ENCODE assay signal across 20 mouse cellular contexts in genomic region chr9:24473824-24474223, GRCm38 (mm10). TPM values are rescaled to one million over a fixed set of nuclear protein-coding genes. Genes with fewer than 3 reads are reported as not detected.
DNase-seq lines count a peak whose midpoint lies in the region; ATAC-seq and TF ChIP-seq lines count a peak whose summit lies in the region.
"Had no signal": no experiment of that assay in that cellular context is flagged by ENCODE, and none has a peak within 500 bp of the region (broad histone marks: within the 10 kb centered on the region; RNA-seq: fewer than 3 reads in every experiment).

No protein-coding gene starts in this region.

- DNase-seq in forebrain, postnatal 0 days: peak; percentile 30
- DNase-seq in forebrain, embryonic 10.5 days (ENCODE audit: extremely low spot score, low spot score): no peak
- DNase-seq in MEL (ENCODE audit: low read depth, low spot score): peak; percentile 59
- no peak for DNase-seq in liver, embryonic 13.5 days
- no peak for DNase-seq in thymus, postnatal 10 days (ENCODE audit: low spot score in 2 of 2)
- DNase-seq: adrenal gland, adult 8-10 months; adrenal gland, postnatal 36 days; cerebellum, adult 11 months; cerebellum, adult 9-10 months; cerebellum, postnatal 36 days; gastrocnemius, postnatal 36 days; heart, adult 11 months; heart, postnatal 10 days; heart, postnatal 4 days had no signal

- H3K27me3 ChIP-seq in forebrain, postnatal 0 days (ENCODE audit: insufficient read depth, low read length): no peaks in the 10 kb centered on the region
- no peaks in the 10 kb centered on the region for H3K27me3 ChIP-seq in forebrain, embryonic 10.5 days (ENCODE audit: poor library complexity, severe bottlenecking)
- no peaks in the 10 kb centered on the region for H3K27me3 ChIP-seq in MEL (ENCODE audit: control insufficient read depth in 1 of 2, insufficient read depth in 2 of 2, low read length in 2 of 2)
- H3K27me3 ChIP-seq in liver, embryonic 13.5 days: no peaks in the 10 kb centered on the region
- H3K27me3 ChIP-seq: CH12.LX; hindbrain, embryonic 12.5 days had no signal

- H3K4me2 ChIP-seq in forebrain, postnatal 0 days (ENCODE audit: low read depth): no peak overlapping the region
- H3K4me2 ChIP-seq in liver, embryonic 13.5 days: no peak overlapping the region
- H3K4me2 ChIP-seq: hindbrain, embryonic 12.5 days had no signal

- TF ChIP-seq CTCF in forebrain, postnatal 0 days (IDR thresholded peaks at IDR 0.05; ENCODE audit: low read depth): no peak
- no peak for TF ChIP-seq CTCF in MEL (IDR thresholded peaks at IDR 0.05 in 2 of 3, conservative IDR thresholded peaks at IDR 0.05 in 1 of 3; ENCODE audit: control insufficient read depth in 1 of 3, insufficient read depth in 1 of 3, low read depth in 2 of 3, low read length in 3 of 3, poor library complexity in 1 of 3, severe bottlenecking in 1 of 3)

- H3K4me3 ChIP-seq in forebrain, postnatal 0 days (ENCODE audit: low read depth, low read length): no peak overlapping the region
- no peak overlapping the region for H3K4me3 ChIP-seq in forebrain, embryonic 10.5 days
- H3K4me3 ChIP-seq in MEL (ENCODE audit: control insufficient read depth in 1 of 2, insufficient read depth in 1 of 2, low read depth in 2 of 2, low read length in 2 of 2): no peak overlapping the region; a peak in 1 of 4 replicates
- no peak overlapping the region for H3K4me3 ChIP-seq in liver, embryonic 13.5 days (replicated peaks)
- H3K4me3 ChIP-seq: embryonic facial prominence, embryonic 10.5 days; hindbrain, embryonic 12.5 days had no signal

- no peak for TF ChIP-seq RAD21 in MEL (IDR thresholded peaks at IDR 0.05; ENCODE audit: low read depth, low read length)

- peaks cover 1% of the 10 kb centered on the region; the same call in 1 of the 2 replicates for H3K79me2 ChIP-seq in MEL (ENCODE audit: control insufficient read depth, insufficient read depth, low read length, poor library complexity)

- H3K9ac ChIP-seq in forebrain, postnatal 0 days: no peak overlapping the region
- no peak overlapping the region for H3K9ac ChIP-seq in MEL (ENCODE audit: control insufficient read depth, low read depth, low read length, poor library complexity, severe bottlenecking)
- no peak overlapping the region for H3K9ac ChIP-seq in liver, embryonic 13.5 days
- H3K9ac ChIP-seq: hindbrain, embryonic 12.5 days had no signal

- no peaks in the 10 kb centered on the region for H3K9me3 ChIP-seq in forebrain, postnatal 0 days (ENCODE audit: low read length)
- H3K9me3 ChIP-seq in forebrain, embryonic 10.5 days: no peaks in the 10 kb centered on the region
- no peaks in the 10 kb centered on the region for H3K9me3 ChIP-seq in MEL (replicated peaks; ENCODE audit: insufficient read depth, low read length)
- H3K9me3 ChIP-seq in liver, embryonic 13.5 days (replicated peaks): no peaks in the 10 kb centered on the region
- H3K9me3 ChIP-seq: embryonic facial prominence, embryonic 10.5 days; hindbrain, embryonic 12.5 days had no signal

- WGBS in forebrain, postnatal 0 days: 80% methylated on average over 7 of the region's 7 CpGs
- 96% methylated on average over 7 of the region's 7 CpGs for WGBS in forebrain, embryonic 10.5 days
- 53% methylated on average over 7 of the region's 7 CpGs for WGBS in liver, embryonic 13.5 days (ENCODE audit: insufficient replicate concordance)

- ATAC-seq in forebrain, postnatal 0 days: peak; percentile 42
- peak; percentile 64 for ATAC-seq in liver, embryonic 13.5 days (ENCODE audit: low read depth)
- peak; percentile 70 for ATAC-seq in megakaryocyte-erythroid progenitor cell, adult 5-6 weeks (replicated peaks; ENCODE audit: low FRiP score, low TSS enrichment, poor library complexity, severe bottlenecking)
- ATAC-seq: hindbrain, embryonic 16.5 days; inflammation-experienced regulatory T-cells, adult 6 months had no signal

- H3K4me1 ChIP-seq in forebrain, postnatal 0 days (ENCODE audit: insufficient read depth): no peaks in the 10 kb centered on the region
- no peaks in the 10 kb centered on the region for H3K4me1 ChIP-seq in forebrain, embryonic 10.5 days
- H3K4me1 ChIP-seq in MEL (ENCODE audit: control insufficient read depth in 1 of 2, insufficient read depth in 2 of 2, low read length in 2 of 2): peaks cover 7 to 20% of the 10 kb centered on the region in 2 experiments
- H3K4me1 ChIP-seq in liver, embryonic 13.5 days (replicated peaks): peaks cover 19% of the 10 kb centered on the region
- H3K4me1 ChIP-seq: embryonic facial prominence, embryonic 10.5 days; hindbrain, embryonic 12.5 days had no signal

- H3K27ac ChIP-seq in forebrain, postnatal 0 days (ENCODE audit: low read depth, low read length): no peak overlapping the region
- H3K27ac ChIP-seq in forebrain, embryonic 10.5 days: no peak overlapping the region
- H3K27ac ChIP-seq in MEL (ENCODE audit: control insufficient read depth, low read depth, low read length): 0 out of 2 replicates have a peak overlapping the region, but pooled peaks have one; percentile 16
- no peak overlapping the region for H3K27ac ChIP-seq in liver, embryonic 13.5 days
- H3K27ac ChIP-seq: embryonic facial prominence, embryonic 10.5 days; hindbrain, embryonic 12.5 days had no signal

- H3K36me3 ChIP-seq in forebrain, postnatal 0 days (ENCODE audit: insufficient read depth): no peaks in the 10 kb centered on the region
- H3K36me3 ChIP-seq in forebrain, embryonic 10.5 days (replicated peaks): peaks cover 19% of the 10 kb centered on the region
- peaks cover 7 to 17% of the 10 kb centered on the region in 2 experiments for H3K36me3 ChIP-seq in MEL (ENCODE audit: control insufficient read depth in 1 of 2, insufficient read depth in 2 of 2, low read length in 2 of 2)
- peaks cover 43% of the 10 kb centered on the region for H3K36me3 ChIP-seq in liver, embryonic 13.5 days
- H3K36me3 ChIP-seq: hindbrain, embryonic 12.5 days had no signal

- TF ChIP-seq POLR2A in MEL (IDR thresholded peaks at IDR 0.05; ENCODE audit: control insufficient read depth in 1 of 2, insufficient read depth in 1 of 2, low read depth in 1 of 2, low read length in 2 of 2, poor library complexity in 1 of 2): no peak

- peak in 1 of 2 experiments; percentile 68; a peak in 2 of 4 replicates for TF ChIP-seq EP300 in MEL (IDR thresholded peaks at IDR 0.05; ENCODE audit: low read depth in 1 of 2, low read length in 2 of 2)

TF ChIP-seq in MEL, 35 proteins besides CTCF, POLR2A, EP300 and RAD21:
- TF ChIP-seq MAX (IDR thresholded peaks at IDR 0.05; ENCODE audit: low read length) (no peak), ETS1 (IDR thresholded peaks at IDR 0.05; ENCODE audit: low read depth, low read length) (peak; percentile 53; the same call in 1 of the 2 replicates), USF1 (IDR thresholded peaks at IDR 0.05; ENCODE audit: low read depth, low read length) (peak; percentile 13; the same call in 1 of the 2 replicates), E2F4 (IDR thresholded peaks at IDR 0.05; ENCODE audit: borderline replicate concordance, low read depth, low read length) (no peak), MAZ (IDR thresholded peaks at IDR 0.05; ENCODE audit: low read depth, low read length) (no peak), ELF1 (IDR thresholded peaks at IDR 0.05; ENCODE audit: low read depth, low read length) (no peak), ZC3H11A (IDR thresholded peaks at IDR 0.05; ENCODE audit: low read depth, low read length) (no peak), BHLHE40 (IDR thresholded peaks at IDR 0.05; ENCODE audit: borderline replicate concordance, low read depth, low read length) (0 out of 2 replicates have a peak, but pooled peaks have one; percentile 9), ZMIZ1 (IDR thresholded peaks at IDR 0.05; ENCODE audit: low read depth, low read length) (no peak), RCOR1 (IDR thresholded peaks at IDR 0.05; ENCODE audit: low read depth, low read length) (no peak), SIN3A (IDR thresholded peaks at IDR 0.05; ENCODE audit: low read length) (peak; percentile 70), MXI1 (IDR thresholded peaks at IDR 0.05; ENCODE audit: low read depth, low read length) (peak; percentile 49; the same call in 1 of the 2 replicates), CHD1 (IDR thresholded peaks at IDR 0.05; ENCODE audit: low read depth, low read length) (no peak), MEF2A (IDR thresholded peaks at IDR 0.05; ENCODE audit: extremely low read depth, insufficient replicate concordance, low read depth, low read length, poor library complexity, severe bottlenecking) (no peak), ZKSCAN1 (IDR thresholded peaks at IDR 0.05; ENCODE audit: low read depth, low read length) (no peak), HCFC1 (IDR thresholded peaks at IDR 0.05; ENCODE audit: low read depth, low read length) (no peak), GATA1 (IDR thresholded peaks at IDR 0.05; ENCODE audit: low read depth, low read length) (no peak), NELFE (IDR thresholded peaks at IDR 0.05; ENCODE audit: low read depth, low read length) (no peak), KAT2A (conservative IDR thresholded peaks at IDR 0.05; ENCODE audit: low read depth, low read length) (no peak), GABPA (IDR thresholded peaks at IDR 0.05; ENCODE audit: low read depth, low read length) (no peak), SMC3 (IDR thresholded peaks at IDR 0.05; ENCODE audit: low read depth, low read length) (no peak)

RNA-seq across cellular contexts. Expression of gene Dpy19l1, which starts 29.1 kb away (rescaled TPM):
- 53.1 and 71.5 TPM in 2 replicates for total RNA-seq in forebrain, postnatal 0 days (2014; rRNA removed)
- 18.7 and 20.1 TPM in 2 replicates for polyA plus RNA-seq in forebrain, postnatal 0 days (2015; fragmentation: Nextera tagmentation; extraction: Ambion mirVana)
- 9.7 and 10.0 TPM in 2 replicates for polyA plus RNA-seq in forebrain, embryonic 10.5 days (2016; fragmentation: Nextera tagmentation; extraction: Ambion mirVana)
- total RNA-seq in MEL (2012; rRNA removed): 35.3 TPM in 2 replicates
- polyA plus RNA-seq in MEL (2012; ENCODE audit: insufficient read depth in 1 of 2, insufficient read length in 2 of 2, low read depth in 1 of 2, low replicate concordance in 2 of 2, missing spikeins in 1 of 2): 10 to 100 TPM; 26.9 to 71.6 TPM
- polyA plus RNA-seq in liver, embryonic 13.5 days (2015; fragmentation: Nextera tagmentation; extraction: Ambion mirVana): 12.9 and 13.0 TPM in 2 replicates
- total RNA-seq in megakaryocyte-erythroid progenitor cell, adult 5-6 weeks (2014; fragmentation: Nextera tagmentation): 61.1 and 75.0 TPM in 2 replicates
- 98.1 and 106 TPM in 2 replicates for total RNA-seq in megakaryocyte-erythroid progenitor cell, adult 5-6 weeks (2017)

Comparison
In these comparisons a context has a peak if more than half of its experiments do, and no peak if none do; other contexts are left out.
1. DNase-seq: peak in forebrain, postnatal 0 days (single experiment) and MEL (single experiment); none in forebrain, embryonic 10.5 days (single experiment), liver, embryonic 13.5 days (single experiment) and thymus, postnatal 10 days (0 of 2).
2. Peak in every context shown above with its lines, with median percentiles within 50 percentile points of each other: ATAC-seq.